Mouse (Mus musculus) heart, postnatal 0 days (tissue): Measurements from ENCODE around the gene Gstt2. TPM values are rescaled to one million over a fixed set of nuclear protein-coding genes. Genes with fewer than 3 reads are reported as not detected.
A peak's percentile ranks its signal among the peaks of the same experiment; 100 is the strongest.

Experiments
- ATAC-seq: fragments of 200-750 bp; cut with Nextera tagmentation; 2 replicates; pipeline ENCODE4 v1.8.0; 2017; ENCODE audit warnings: low read depth, moderate number of reproducible peaks, moderate library complexity; ENCODE audit not compliant: insufficient read depth
- DNase-seq: peaks from one replicate; pipeline ENCODE4 v3.0.0-alpha.2; 2016; ENCODE audit warnings: low spot score
- H3K27ac ChIP-seq: fragments of 300-500 bp; sonication (generic); 2 replicates; pipeline ENCODE4 v1.5.1; 2014; ENCODE audit warnings: low read depth, mild to moderate bottlenecking
- H3K27me3 ChIP-seq: fragments of 300-500 bp; sonication (generic); 2 replicates; pipeline ENCODE4 v1.6.1; 2014; ENCODE audit warnings: low read length, mixed read lengths; ENCODE audit not compliant: control insufficient read depth, insufficient read depth
- H3K36me3 ChIP-seq: fragments of 300-500 bp; sonication (generic); replicated peaks from 2 replicates; pipeline ENCODE4 v1.6.1; 2014; ENCODE audit warnings: low read length, mixed read lengths; ENCODE audit not compliant: control insufficient read depth, insufficient read depth
- H3K4me1 ChIP-seq: fragments of 300-500 bp; sonication (generic); 2 replicates; pipeline ENCODE4 v1.6.1; 2014; ENCODE audit warnings: antibody characterized with exemption; ENCODE audit not compliant: control insufficient read depth, insufficient read depth
- H3K4me2 ChIP-seq: fragments of 300-500 bp; sonication (generic); 2 replicates; pipeline ENCODE4 v1.6.1; 2014; ENCODE audit warnings: low read depth, mild to moderate bottlenecking, low read length, moderate library complexity
- H3K4me3 ChIP-seq: fragments of 300-500 bp; sonication (generic); 2 replicates; pipeline ENCODE4 v1.5.1; 2014; ENCODE audit warnings: low read depth, low read length
- H3K9ac ChIP-seq: fragments of 300-500 bp; sonication (generic); replicated peaks from 2 replicates; pipeline ENCODE4 v1.6.1; 2014; ENCODE audit warnings: low read depth, low read length, mixed read lengths
- H3K9me3 ChIP-seq: fragments of 300-500 bp; sonication (generic); replicated peaks from 2 replicates; pipeline ENCODE4 v1.6.1; 2016; ENCODE audit warnings: low read length; ENCODE audit not compliant: control insufficient read depth
- CTCF ChIP-seq: IDR thresholded peaks from 2 replicates; pipeline ENCODE4 v1.5.1; 2016; ENCODE audit warnings: antibody characterized with exemption, control low read depth, low read depth
- EP300 ChIP-seq: IDR thresholded peaks from 2 replicates; pipeline ENCODE4 v1.6.1; 2016; ENCODE audit warnings: antibody characterized with exemption, low read depth
- WGBS: fragments of 180-500 bp; shearing (Covaris S2); extraction: QIAGEN DNeasy Blood & Tissue Kit; methylation state at CpG from one replicate; pipeline ENCODE4 v1.1.7; 2014; 5-methylcytosine and 5-hydroxymethylcytosine counted together
- polyA plus RNA-seq: library from polyadenylated mRNA; unstranded; fragments of >200 nt; fragmentation: Nextera tagmentation; extraction: Ambion mirVana; gene quantifications from 2 replicates; pipeline ENCODE4 v1.2.1, GENCODE M21; 2015
- total RNA-seq: library from RNA; depleted of rRNA; stranded (reverse); fragments of >200 nt; gene quantifications from 2 replicates; pipeline ENCODE4 v1.2.3, GENCODE M21; 2014; ENCODE audit warnings: low replicate concordance

Gstt2 gene
- total and polyA plus RNA-seq, 2 experiments from 2014 or later = 6.0 to 13.0 TPM

GRCm38 (mm10) chr10:75854096-75854495 is 16.9 kb upstream of the Gstt2 start:
- ATAC-seq (no peak), DNase-seq (no peak)
- Histone ChIP-seq H3K4me1 (peaks cover 6% of the 10 kb centered on the region; the same call in 1 of the 2 replicates), H3K4me2 (no peak overlapping the region), H3K9me3 (no peaks in the 10 kb centered on the region; the same call in 1 of the 2 replicates), H3K4me3 (no peak overlapping the region), H3K27me3 (no peaks in the 10 kb centered on the region), H3K27ac (no peak overlapping the region), H3K9ac (no peak overlapping the region), H3K36me3 (0 out of 2 replicates have a peak, but pooled peaks cover 10% of the 10 kb centered on the region)
- TF ChIP-seq CTCF (no peak), EP300 (no peak)
- WGBS = 45% methylated on average over 5 of the region's 5 CpGs

GRCm38 (mm10) chr10:75853452-75853851 is 16.2 kb upstream of the Gstt2 start:
- ATAC-seq = peak; percentile 66
- no peak overlapping the region for H3K4me3 ChIP-seq

GRCm38 (mm10) chr10:75852539-75853125 is 15.4 kb upstream of the Gstt2 start:
- 94% methylated on average over 12 of the region's 12 CpGs for WGBS
- Histone ChIP-seq H3K9me3 (no peaks in the 10 kb centered on the region; the same call in 1 of the 2 replicates), H3K4me3 (no peak overlapping the region), H3K36me3 (0 out of 2 replicates have a peak, but pooled peaks cover 9% of the 10 kb centered on the region), H3K4me1 (no peaks in the 10 kb centered on the region), H3K27me3 (no peaks in the 10 kb centered on the region), H3K27ac (no peak overlapping the region), H3K4me2 (no peak overlapping the region), H3K9ac (no peak overlapping the region)
- ATAC-seq (no peak), DNase-seq (no peak)
- TF ChIP-seq CTCF = no peak
- no peak for TF ChIP-seq EP300

More at GRCm38 (mm10) chr10:75853452-75853851, 16.2 kb upstream of the Gstt2 start:
- DNase-seq = peak; percentile 74
- no peaks in the 10 kb centered on the region; the same call in 1 of the 2 replicates for H3K9me3 ChIP-seq
- no peak overlapping the region for H3K9ac ChIP-seq
- H3K4me1 ChIP-seq = peaks cover under 1% of the 10 kb centered on the region; the same call in 1 of the 2 replicates
- no peak for TF ChIP-seq EP300
- TF ChIP-seq CTCF = peak; percentile 78
- 0 out of 2 replicates have a peak, but pooled peaks cover 10% of the 10 kb centered on the region for H3K36me3 ChIP-seq
- H3K4me2 ChIP-seq = no peak overlapping the region
- H3K27me3 ChIP-seq = no peaks in the 10 kb centered on the region
- 18% methylated on average over 10 of the region's 10 CpGs for WGBS
- no peak overlapping the region for H3K27ac ChIP-seq

GRCm38 (mm10) chr10:75851681-75852080 is 14.5 kb upstream of the Gstt2 start:
- Histone ChIP-seq H3K9me3 (no peaks in the 10 kb centered on the region; the same call in 1 of the 2 replicates), H3K27ac (no peak overlapping the region), H3K4me2 (no peak overlapping the region), H3K36me3 (no peaks in the 10 kb centered on the region), H3K9ac (no peak overlapping the region), H3K27me3 (no peaks in the 10 kb centered on the region), H3K4me3 (no peak overlapping the region), H3K4me1 (no peaks in the 10 kb centered on the region)
- TF ChIP-seq CTCF (no peak), EP300 (no peak)
- ATAC-seq (no peak), DNase-seq (no peak)
- WGBS = 60% methylated on average over 3 of the region's 3 CpGs

GRCm38 (mm10) chr10:75851076-75851475 is 13.9 kb upstream of the Gstt2 start:
- Histone ChIP-seq H3K4me1 (no peaks in the 10 kb centered on the region), H3K27me3 (no peaks in the 10 kb centered on the region), H3K9me3 (no peaks in the 10 kb centered on the region; the same call in 1 of the 2 replicates), H3K27ac (no peak overlapping the region), H3K4me2 (no peak overlapping the region), H3K9ac (no peak overlapping the region), H3K4me3 (no peak overlapping the region), H3K36me3 (no peaks in the 10 kb centered on the region)
- no peak for ATAC-seq
- no peak for DNase-seq
- 9% methylated on average over 6 of the region's 6 CpGs for WGBS
- TF ChIP-seq EP300 (no peak), CTCF (no peak)
